ENCODE assay signal across 27 mouse cellular contexts in the genomic region with DNA sequence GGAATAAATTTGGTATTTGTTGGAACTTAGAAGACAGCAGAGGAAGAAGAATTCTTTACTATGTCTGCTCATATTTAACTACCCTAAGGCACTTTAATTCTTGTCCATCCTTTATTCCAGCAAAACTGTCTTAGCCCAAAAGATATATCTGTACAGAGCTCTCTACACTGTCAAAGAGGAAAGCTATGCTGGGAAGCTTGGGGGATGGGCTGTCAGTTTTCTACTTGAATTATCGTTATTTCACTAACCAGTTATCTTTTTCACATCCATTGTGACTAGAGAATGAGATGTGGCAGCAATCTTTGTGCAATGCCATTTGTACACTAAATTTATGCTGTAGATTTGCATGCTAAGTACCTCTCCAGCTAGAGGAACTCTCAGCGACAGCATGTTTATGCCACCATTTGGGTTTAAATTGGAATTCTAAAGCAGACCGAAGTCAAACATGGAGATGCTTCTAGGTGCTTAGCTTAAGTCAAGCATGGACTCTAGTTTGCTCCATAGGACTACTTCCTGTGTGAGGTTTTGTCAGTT.
DNase-seq lines count a peak whose midpoint lies in the region; ATAC-seq lines count a peak whose summit lies in the region.
"Had no signal": no experiment of that assay in that cellular context is flagged by ENCODE, and none has a peak within 500 bp of the region (broad histone marks: within the 10 kb centered on the region; RNA-seq: fewer than 3 reads in every experiment).

No protein-coding gene starts in this region.

- H3K9me3 ChIP-seq in forebrain, embryonic 16.5 days (ENCODE audit: control insufficient read depth, low read length) = no peaks in the 10 kb centered on the region
- H3K9me3 ChIP-seq in forebrain, embryonic 11.5 days (ENCODE audit: control insufficient read depth, low read length) = no peaks in the 10 kb centered on the region
- no peaks in the 10 kb centered on the region for H3K9me3 ChIP-seq in midbrain, embryonic 14.5 days (ENCODE audit: control insufficient read depth, low read length)
- no peaks in the 10 kb centered on the region for H3K9me3 ChIP-seq in midbrain, embryonic 13.5 days
- H3K9me3 ChIP-seq in neural tube, embryonic 12.5 days = no peaks in the 10 kb centered on the region
- no peaks in the 10 kb centered on the region for H3K9me3 ChIP-seq in intestine, embryonic 15.5 days
- H3K9me3 ChIP-seq: embryonic facial prominence, embryonic 10.5 days; embryonic facial prominence, embryonic 13.5 days; heart, embryonic 10.5 days; heart, embryonic 13.5 days; hindbrain, embryonic 15.5 days had no signal

- 0 out of 2 replicates have a peak, but pooled peaks cover 2% of the 10 kb centered on the region for H3K4me1 ChIP-seq in forebrain, embryonic 16.5 days (replicated peaks; ENCODE audit: control insufficient read depth, insufficient read depth, low read length)
- H3K4me1 ChIP-seq in forebrain, embryonic 11.5 days (replicated peaks; ENCODE audit: control insufficient read depth, insufficient read depth, low read length) = no peaks in the 10 kb centered on the region
- no peaks in the 10 kb centered on the region for H3K4me1 ChIP-seq in midbrain, embryonic 14.5 days (ENCODE audit: control insufficient read depth, insufficient read depth, low read length)
- H3K4me1 ChIP-seq in midbrain, embryonic 13.5 days (replicated peaks) = no peaks in the 10 kb centered on the region
- no peaks in the 10 kb centered on the region for H3K4me1 ChIP-seq in neural tube, embryonic 12.5 days
- H3K4me1 ChIP-seq in intestine, embryonic 15.5 days (replicated peaks) = no peaks in the 10 kb centered on the region
- H3K4me1 ChIP-seq: embryonic facial prominence, embryonic 10.5 days; embryonic facial prominence, embryonic 13.5 days; heart, embryonic 10.5 days; heart, embryonic 13.5 days; hindbrain, embryonic 15.5 days had no signal

- ATAC-seq in forebrain, embryonic 16.5 days = peak; percentile 72
- no peak for ATAC-seq in forebrain, embryonic 11.5 days (replicated peaks; ENCODE audit: low FRiP score)
- no peak for ATAC-seq in midbrain, embryonic 14.5 days (ENCODE audit: low FRiP score, low TSS enrichment)
- ATAC-seq in midbrain, embryonic 13.5 days = no peak
- peak; percentile 25; the same call in 1 of the 2 replicates for ATAC-seq in neural tube, embryonic 12.5 days (ENCODE audit: low FRiP score, low read depth)
- ATAC-seq in intestine, embryonic 15.5 days = no peak
- ATAC-seq: CD4-positive, CD25-positive, alpha-beta regulatory T cell, adult 4 months had no signal

- H3K4me3 ChIP-seq in forebrain, embryonic 16.5 days (replicated peaks; ENCODE audit: low read length) = no peak overlapping the region
- H3K4me3 ChIP-seq in forebrain, embryonic 11.5 days (ENCODE audit: low read depth, low read length) = no peak overlapping the region
- H3K4me3 ChIP-seq in midbrain, embryonic 14.5 days (replicated peaks; ENCODE audit: low read depth, low read length) = no peak overlapping the region
- no peak overlapping the region for H3K4me3 ChIP-seq in midbrain, embryonic 13.5 days (replicated peaks)
- H3K4me3 ChIP-seq in neural tube, embryonic 12.5 days = no peak overlapping the region
- no peak overlapping the region for H3K4me3 ChIP-seq in intestine, embryonic 15.5 days (replicated peaks)
- H3K4me3 ChIP-seq: embryonic facial prominence, embryonic 10.5 days; embryonic facial prominence, embryonic 13.5 days; erythroblast, embryonic 14.5 days; heart, adult 2 months; heart, embryonic 10.5 days; heart, embryonic 13.5 days; hindbrain, embryonic 15.5 days had no signal

- DNase-seq in forebrain, embryonic 11.5 days (ENCODE audit: low spot score) = no peak
- peak; percentile 42 for DNase-seq in midbrain, embryonic 14.5 days
- no peak for DNase-seq in neural tube, embryonic 10.5 days (ENCODE audit: extremely low spot score, low spot score)
- DNase-seq: adrenal gland, adult 2 months; adrenal gland, postnatal 14 days; cerebellum, adult 11-12 months; cerebellum, adult 8-10 months; cerebellum, postnatal 10 days; cerebellum, postnatal 36 days; embryo, embryonic 11 days; gastrocnemius, postnatal 10 days; gastrocnemius, postnatal 36 days; heart, adult 2 months; heart, postnatal 14 days; heart, postnatal 4 days; kidney, adult 11 months had no signal

- no peaks in the 10 kb centered on the region for H3K27me3 ChIP-seq in forebrain, embryonic 16.5 days (replicated peaks; ENCODE audit: control insufficient read depth, insufficient read depth, low read length)
- no peaks in the 10 kb centered on the region for H3K27me3 ChIP-seq in forebrain, embryonic 11.5 days (ENCODE audit: control insufficient read depth, insufficient read depth, low read length)
- no peaks in the 10 kb centered on the region for H3K27me3 ChIP-seq in midbrain, embryonic 14.5 days (ENCODE audit: control insufficient read depth, insufficient read depth, low read length)
- no peaks in the 10 kb centered on the region for H3K27me3 ChIP-seq in midbrain, embryonic 13.5 days
- H3K27me3 ChIP-seq in neural tube, embryonic 12.5 days (replicated peaks) = no peaks in the 10 kb centered on the region
- no peaks in the 10 kb centered on the region for H3K27me3 ChIP-seq in intestine, embryonic 15.5 days (replicated peaks)
- H3K27me3 ChIP-seq: embryonic facial prominence, embryonic 13.5 days; heart, embryonic 13.5 days; hindbrain, embryonic 15.5 days had no signal

- WGBS in forebrain, embryonic 16.5 days = 50% methylated on average over 3 of the region's 3 CpGs
- WGBS in forebrain, embryonic 11.5 days = 75% methylated on average over 3 of the region's 3 CpGs
- WGBS in midbrain, embryonic 14.5 days = 38% methylated on average over 3 of the region's 3 CpGs
- 50% methylated on average over 3 of the region's 3 CpGs for WGBS in midbrain, embryonic 13.5 days
- 59% methylated on average over 3 of the region's 3 CpGs for WGBS in neural tube, embryonic 12.5 days
- WGBS in intestine, embryonic 15.5 days = 77% methylated on average over 3 of the region's 3 CpGs

- no peak overlapping the region for H3K4me2 ChIP-seq in forebrain, embryonic 16.5 days (ENCODE audit: low read length)
- no peak overlapping the region for H3K4me2 ChIP-seq in forebrain, embryonic 11.5 days (ENCODE audit: low read depth, low read length, severe bottlenecking)
- H3K4me2 ChIP-seq in midbrain, embryonic 14.5 days (ENCODE audit: low read length) = no peak overlapping the region
- no peak overlapping the region for H3K4me2 ChIP-seq in midbrain, embryonic 13.5 days (replicated peaks)
- no peak overlapping the region for H3K4me2 ChIP-seq in neural tube, embryonic 12.5 days (replicated peaks)
- no peak overlapping the region for H3K4me2 ChIP-seq in intestine, embryonic 15.5 days (replicated peaks)
- H3K4me2 ChIP-seq: embryonic facial prominence, embryonic 13.5 days; heart, embryonic 13.5 days; hindbrain, embryonic 15.5 days had no signal

- no peak overlapping the region for H3K27ac ChIP-seq in forebrain, embryonic 16.5 days (ENCODE audit: low read length)
- H3K27ac ChIP-seq in forebrain, embryonic 11.5 days (ENCODE audit: low read depth, low read length) = no peak overlapping the region
- H3K27ac ChIP-seq in midbrain, embryonic 14.5 days (replicated peaks; ENCODE audit: low read depth, low read length) = no peak overlapping the region
- no peak overlapping the region for H3K27ac ChIP-seq in midbrain, embryonic 13.5 days
- no peak overlapping the region for H3K27ac ChIP-seq in neural tube, embryonic 12.5 days
- H3K27ac ChIP-seq in intestine, embryonic 15.5 days = no peak overlapping the region
- H3K27ac ChIP-seq: embryonic facial prominence, embryonic 10.5 days; embryonic facial prominence, embryonic 13.5 days; heart, adult 2 months; heart, embryonic 10.5 days; heart, embryonic 13.5 days; hindbrain, embryonic 15.5 days had no signal

- H3K36me3 ChIP-seq in forebrain, embryonic 16.5 days (ENCODE audit: control insufficient read depth, insufficient read depth) = no peaks in the 10 kb centered on the region
- H3K36me3 ChIP-seq in forebrain, embryonic 11.5 days (ENCODE audit: control insufficient read depth, insufficient read depth, low read length) = no peaks in the 10 kb centered on the region
- no peaks in the 10 kb centered on the region for H3K36me3 ChIP-seq in midbrain, embryonic 14.5 days (ENCODE audit: control insufficient read depth, insufficient read depth, low read length)
- no peaks in the 10 kb centered on the region for H3K36me3 ChIP-seq in midbrain, embryonic 13.5 days
- no peaks in the 10 kb centered on the region for H3K36me3 ChIP-seq in neural tube, embryonic 12.5 days
- H3K36me3 ChIP-seq in intestine, embryonic 15.5 days = no peaks in the 10 kb centered on the region
- H3K36me3 ChIP-seq: embryonic facial prominence, embryonic 10.5 days; embryonic facial prominence, embryonic 13.5 days; heart, embryonic 10.5 days; heart, embryonic 13.5 days; hindbrain, embryonic 15.5 days had no signal

- no peak overlapping the region for H3K9ac ChIP-seq in forebrain, embryonic 16.5 days (replicated peaks; ENCODE audit: low read depth, low read length)
- H3K9ac ChIP-seq in forebrain, embryonic 11.5 days (ENCODE audit: low read length) = no peak overlapping the region
- H3K9ac ChIP-seq in midbrain, embryonic 14.5 days (replicated peaks; ENCODE audit: low read length) = no peak overlapping the region
- H3K9ac ChIP-seq in midbrain, embryonic 13.5 days (replicated peaks) = no peak overlapping the region
- H3K9ac ChIP-seq in neural tube, embryonic 12.5 days = no peak overlapping the region
- H3K9ac ChIP-seq in intestine, embryonic 15.5 days = no peak overlapping the region
- H3K9ac ChIP-seq: embryonic facial prominence, embryonic 13.5 days; heart, embryonic 13.5 days; hindbrain, embryonic 15.5 days had no signal

Comparison
In these comparisons a context has a peak if more than half of its experiments do, and no peak if none do; other contexts are left out.
1. ATAC-seq: peak in forebrain, embryonic 16.5 days (single experiment) and neural tube, embryonic 12.5 days (single experiment); none in forebrain, embryonic 11.5 days (single experiment), midbrain, embryonic 14.5 days (single experiment), midbrain, embryonic 13.5 days (single experiment) and intestine, embryonic 15.5 days (single experiment).